In genomic region chr15:91642682-91643306, GRCm38 (mm10) we compare ENCODE assay signal across 23 mouse cellular contexts. TPM values are rescaled to one million over a fixed set of nuclear protein-coding genes. Genes with fewer than 3 reads are reported as not detected.
DNase-seq lines count a peak whose midpoint lies in the region; ATAC-seq and TF ChIP-seq lines count a peak whose summit lies in the region.
"Had no signal": no experiment of that assay in that cellular context is flagged by ENCODE, and none has a peak within 500 bp of the region (broad histone marks: within the 10 kb centered on the region; RNA-seq: fewer than 3 reads in every experiment).

No protein-coding gene starts in this region.

- no peaks in the 10 kb centered on the region for H3K4me1 ChIP-seq in lung, adult 2 months (ENCODE audit: control insufficient read depth, insufficient read depth, low read length)
- H3K4me1 ChIP-seq in intestine, embryonic 15.5 days (replicated peaks), result no peaks in the 10 kb centered on the region
- peaks cover 16% of the 10 kb centered on the region for H3K4me1 ChIP-seq in limb, embryonic 13.5 days
- no peaks in the 10 kb centered on the region for H3K4me1 ChIP-seq in stomach, embryonic 14.5 days (ENCODE audit: control insufficient read depth, insufficient read depth, low read length)
- H3K4me1 ChIP-seq: forebrain, embryonic 13.5 days; liver, embryonic 15.5 days had no signal

- no peaks in the 10 kb centered on the region for H3K27me3 ChIP-seq in intestine, embryonic 15.5 days (replicated peaks)
- H3K27me3 ChIP-seq in limb, embryonic 13.5 days, result no peaks in the 10 kb centered on the region
- no peaks in the 10 kb centered on the region for H3K27me3 ChIP-seq in stomach, embryonic 14.5 days (ENCODE audit: control insufficient read depth, insufficient read depth, low read length)
- H3K27me3 ChIP-seq: forebrain, embryonic 13.5 days; liver, embryonic 15.5 days had no signal

- no peak overlapping the region for H3K4me2 ChIP-seq in intestine, embryonic 15.5 days (replicated peaks)
- no peak overlapping the region; the same call in 1 of the 2 replicates for H3K4me2 ChIP-seq in limb, embryonic 13.5 days (replicated peaks)
- H3K4me2 ChIP-seq in stomach, embryonic 14.5 days (replicated peaks; ENCODE audit: low read depth, low read length), result no peak overlapping the region
- H3K4me2 ChIP-seq: forebrain, embryonic 13.5 days; liver, embryonic 15.5 days; midbrain, embryonic 11.5 days had no signal

- no peak for TF ChIP-seq POLR2A in lung, adult 2 months (IDR thresholded peaks at IDR 0.05; ENCODE audit: borderline replicate concordance, extremely low read depth, low read depth, low read length)

- WGBS in lung, adult 2 months, result 49% methylated on average over 9 of the region's 9 CpGs
- WGBS in intestine, embryonic 15.5 days, result 42% methylated on average over 9 of the region's 9 CpGs
- WGBS in limb, embryonic 13.5 days, result 34% methylated on average over 9 of the region's 9 CpGs
- 53% methylated on average over 9 of the region's 9 CpGs for WGBS in stomach, embryonic 14.5 days

- no peak overlapping the region for H3K27ac ChIP-seq in intestine, embryonic 15.5 days
- H3K27ac ChIP-seq in limb, embryonic 13.5 days, result 0 out of 2 replicates have a peak overlapping the region, but pooled peaks have one; percentile 29
- no peak overlapping the region for H3K27ac ChIP-seq in stomach, embryonic 14.5 days (ENCODE audit: low read length)
- H3K27ac ChIP-seq: forebrain, embryonic 13.5 days; left cerebral cortex, adult 2 months; liver, embryonic 15.5 days had no signal

- ATAC-seq in intestine, embryonic 15.5 days, result peak; percentile 87
- peak; percentile 66; the same call in 1 of the 2 replicates for ATAC-seq in limb, embryonic 13.5 days (ENCODE audit: low FRiP score, low read depth)
- ATAC-seq in stomach, embryonic 14.5 days (ENCODE audit: insufficient number of reproducible peaks, insufficient read depth, low FRiP score, low read depth), result peak; percentile 78
- ATAC-seq: CD4-positive, CD25-positive, alpha-beta regulatory T cell, adult 4 months; forebrain, embryonic 13.5 days; hindbrain, embryonic 16.5 days; midbrain, embryonic 16.5 days had no signal

- no peak for TF ChIP-seq CTCF in lung, adult 2 months (IDR thresholded peaks at IDR 0.05; ENCODE audit: insufficient read depth, low read length)

- no peaks in the 10 kb centered on the region for H3K36me3 ChIP-seq in intestine, embryonic 15.5 days
- H3K36me3 ChIP-seq in limb, embryonic 13.5 days, result no peaks in the 10 kb centered on the region
- no peaks in the 10 kb centered on the region for H3K36me3 ChIP-seq in stomach, embryonic 14.5 days (ENCODE audit: control insufficient read depth, insufficient read depth, low read length)
- H3K36me3 ChIP-seq: liver, embryonic 15.5 days had no signal

- H3K9me3 ChIP-seq in intestine, embryonic 15.5 days, result no peaks in the 10 kb centered on the region
- no peaks in the 10 kb centered on the region for H3K9me3 ChIP-seq in limb, embryonic 13.5 days
- no peaks in the 10 kb centered on the region for H3K9me3 ChIP-seq in stomach, embryonic 14.5 days (ENCODE audit: control insufficient read depth, low read depth, low read length)
- H3K9me3 ChIP-seq: forebrain, embryonic 13.5 days; liver, embryonic 15.5 days had no signal

- peak; percentile 23 to 45 for DNase-seq in lung, adult 18-20 months
- DNase-seq in lung, adult 2 months, result no peak
- no peak for DNase-seq in B cell, adult 2 months
- no peak for DNase-seq in adrenal gland, postnatal 14 days
- no peak for DNase-seq in thymus, postnatal 14 days
- DNase-seq: adrenal gland, postnatal 36 days; cerebellum, adult 8-10 months; cerebellum, postnatal 36 days; gastrocnemius, postnatal 10 days; heart, postnatal 14 days; kidney, postnatal 14 days; right cerebral cortex, adult 18-20 months; thymus, postnatal 25 days had no signal

- H3K9ac ChIP-seq in intestine, embryonic 15.5 days, result no peak overlapping the region
- H3K9ac ChIP-seq in limb, embryonic 13.5 days, result no peak overlapping the region
- H3K9ac ChIP-seq in stomach, embryonic 14.5 days (replicated peaks; ENCODE audit: low read depth, low read length), result no peak overlapping the region
- H3K9ac ChIP-seq: forebrain, embryonic 13.5 days; liver, embryonic 15.5 days had no signal

- no peak overlapping the region for H3K4me3 ChIP-seq in lung, adult 2 months (replicated peaks; ENCODE audit: extremely low read depth, low read depth, low read length)
- no peak overlapping the region for H3K4me3 ChIP-seq in intestine, embryonic 15.5 days (replicated peaks)
- no peak overlapping the region for H3K4me3 ChIP-seq in limb, embryonic 13.5 days
- no peak overlapping the region for H3K4me3 ChIP-seq in stomach, embryonic 14.5 days (ENCODE audit: low read depth, low read length)
- H3K4me3 ChIP-seq: forebrain, embryonic 13.5 days; left cerebral cortex, adult 2 months; liver, embryonic 15.5 days had no signal

RNA-seq across cellular contexts. Expression of gene Lrrk2, which starts 30.2 kb away (rescaled TPM):
- 12.2 and 14.7 TPM in 2 replicates for polyA plus RNA-seq in lung, adult 2 months (2012; rRNA removed)
- polyA plus RNA-seq in intestine, embryonic 15.5 days (2015; fragmentation: Nextera tagmentation; extraction: Ambion mirVana), result 2.6 and 2.8 TPM in 2 replicates
- polyA plus RNA-seq in limb, embryonic 13.5 days (2015; fragmentation: Nextera tagmentation; extraction: Ambion mirVana), result 5.8 and 6.2 TPM in 2 replicates
- polyA plus RNA-seq in stomach, embryonic 14.5 days (2014; fragmentation: Nextera tagmentation; extraction: Ambion mirVana), result 6.3 and 6.5 TPM in 2 replicates
- total RNA-seq in adrenal gland, postnatal 14 days (2021), result 31.0 and 44.6 TPM in 2 replicates

Comparison
In these comparisons a context has a peak if more than half of its experiments do, and no peak if none do; other contexts are left out.
1. DNase-seq: peak in lung, adult 18-20 months (2 of 2); none in lung, adult 2 months (single experiment), B cell, adult 2 months (0 of 2), adrenal gland, postnatal 14 days (single experiment) and thymus, postnatal 14 days (single experiment).
2. Peak in every context shown above with its lines, with median percentiles within 50 percentile points of each other: ATAC-seq.